Mouse (Mus musculus) activated CD4-positive, CD25-positive, alpha-beta regulatory T cell (primary cell): ENCODE data around the gene Vmn1r79. TPM values are rescaled to one million over a fixed set of nuclear protein-coding genes. Genes with fewer than 3 reads are reported as not detected.

Experiments used
- polyA plus RNA-seq, 2 experiments: library from polyadenylated mRNA; unstranded; fragments of 100-300 nt; shearing (Covaris generic); gene quantifications; one replicate each; pipeline ENCODE4 v1.2.1; 2017

The Vmn1r79 gene
- not detected for polyA plus RNA-seq

GRCm38 (mm10) chr7:12170979-12171378 is at the start of gene Vmn1r79:
TSS of gene Vmn1r79 (plus strand) at chr7:12171279.

DNA sequence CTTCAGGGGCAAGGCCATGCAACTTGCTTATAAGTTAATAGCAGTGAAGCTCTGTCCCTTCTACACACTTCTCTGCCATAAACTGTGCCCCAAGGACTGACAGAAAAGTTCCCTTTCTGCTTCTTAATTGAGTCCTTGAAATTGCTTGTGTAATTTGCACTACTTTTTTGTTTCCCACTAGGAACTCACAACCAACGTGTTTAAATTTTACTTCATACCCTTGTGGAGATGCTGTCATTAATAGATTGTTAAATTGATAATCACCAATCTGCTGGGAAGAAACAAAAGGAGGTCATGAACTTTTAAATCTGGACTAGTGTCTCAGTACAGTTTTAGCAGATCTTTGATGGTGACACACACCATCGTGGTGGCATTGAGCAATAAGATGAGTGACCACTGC is 21.1 kb upstream of the Vmn1r79 start, which contains the start of gene Vmn1r78:
TSS of gene Vmn1r78 (plus strand) at position 301 of the 400 bp plus-strand sequence.

DNA sequence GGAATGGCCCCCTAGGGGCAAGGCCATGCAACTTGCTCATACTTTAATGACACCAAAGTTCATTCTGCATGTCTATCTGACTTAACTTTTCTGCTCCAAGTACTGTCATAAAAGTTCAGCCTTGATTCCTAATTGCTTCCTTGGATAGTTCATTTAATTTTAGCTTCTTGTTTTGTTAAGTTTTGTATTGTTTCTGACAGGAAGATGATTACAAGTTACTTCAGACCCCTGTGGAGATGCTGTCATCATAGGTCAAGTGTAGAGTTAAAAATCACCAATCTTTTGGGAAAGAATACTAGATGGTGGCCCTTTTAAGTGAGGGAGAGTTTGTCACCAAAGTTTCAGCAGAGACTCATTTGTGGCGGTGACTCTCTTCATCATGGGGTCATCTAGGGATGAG is 17.9 kb downstream of the Vmn1r79 start, which contains the start of gene Vmn1r80:
TSS of gene Vmn1r80 (plus strand) at position 301 of the 400 bp plus-strand sequence.

Other genes with a start within 250 kb of the Vmn1r79 start
- gene Vmn1r76, start 233.1 kb upstream of the Vmn1r79 start, polyA plus RNA-seq = not detected
- under 1 TPM in 1 of 2 experiments, not detected in 1; 0.02 TPM for gene Vmn1r77, start 134.5 kb upstream of the Vmn1r79 start, polyA plus RNA-seq
- gene Vmn1r78, start 21.0 kb upstream of the Vmn1r79 start, polyA plus RNA-seq = under 1 TPM; 0.04 to 0.12 TPM
- under 1 TPM in 1 of 2 experiments, not detected in 1; 0.28 TPM for gene Vmn1r80, start 18.0 kb downstream of the Vmn1r79 start, polyA plus RNA-seq
- under 1 TPM; 0.02 to 0.05 TPM for gene Vmn1r81, start 97.0 kb downstream of the Vmn1r79 start, polyA plus RNA-seq
- gene Vmn1r82, start 129.2 kb downstream of the Vmn1r79 start, polyA plus RNA-seq = not detected
- gene Vmn1r83, start 158.2 kb downstream of the Vmn1r79 start, polyA plus RNA-seq = not detected
- gene Vmn1r84, start 198.0 kb downstream of the Vmn1r79 start, polyA plus RNA-seq = under 1 TPM in 1 of 2 experiments, not detected in 1; 0.39 TPM